16 mouse cellular contexts compared by ENCODE assay signal in the genomic region with DNA sequence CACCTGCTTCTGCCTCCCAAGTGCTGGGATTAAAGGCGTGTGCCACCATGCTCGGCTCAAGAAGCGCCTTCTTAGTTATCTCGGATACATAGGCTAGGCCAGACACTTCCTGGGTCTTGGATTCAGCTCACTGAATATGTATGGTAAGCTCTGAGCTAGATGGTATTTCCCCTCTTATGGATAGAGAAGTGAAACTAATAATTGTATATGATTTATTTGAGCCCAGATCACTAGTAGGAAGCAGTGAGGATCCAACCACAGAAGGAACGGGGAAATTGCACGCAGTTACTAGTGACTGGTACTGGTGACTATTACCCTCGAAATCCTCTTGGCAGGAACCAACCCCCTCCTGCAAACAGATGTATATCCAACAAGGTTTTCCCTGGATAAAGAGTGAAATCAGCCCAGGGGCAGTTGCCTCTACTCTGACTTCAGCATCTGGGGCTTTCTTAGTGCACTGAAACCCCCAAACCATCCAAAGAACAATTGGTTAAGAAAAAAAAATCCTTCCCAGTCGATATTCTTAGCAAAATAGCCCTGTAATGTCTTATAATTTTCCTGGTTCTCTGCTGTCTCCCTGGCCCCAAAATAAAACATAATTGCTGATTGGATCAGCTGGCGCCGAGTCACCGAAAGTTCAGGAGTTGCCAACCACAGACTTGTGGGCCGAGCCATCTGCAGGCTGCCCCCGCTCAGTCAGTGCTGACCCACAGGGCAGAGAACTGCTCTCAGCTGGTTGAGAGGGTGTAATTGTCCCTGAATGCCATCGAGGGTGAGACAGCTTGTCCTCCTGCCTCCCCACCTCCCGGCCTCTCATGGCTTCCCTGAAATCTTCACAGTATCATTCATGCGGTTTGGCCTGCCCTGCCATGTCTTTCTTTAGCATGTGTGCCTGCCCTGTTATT.
DNase-seq lines count a peak whose midpoint lies in the region; ATAC-seq lines count a peak whose summit lies in the region.
"Had no signal": no experiment of that assay in that cellular context is flagged by ENCODE, and none has a peak within 500 bp of the region (broad histone marks: within the 10 kb centered on the region; RNA-seq: fewer than 3 reads in every experiment).

No protein-coding gene starts in this region.

- ATAC-seq in neutrophil, adult 5-6 weeks (ENCODE audit: extremely low read depth, insufficient number of reproducible peaks, low FRiP score, poor library complexity, severe bottlenecking) = peak; percentile 67
- no peak for ATAC-seq in kidney, embryonic 14.5 days (ENCODE audit: low FRiP score, low TSS enrichment)

- H3K27me3 ChIP-seq in kidney, embryonic 14.5 days (ENCODE audit: control insufficient read depth, insufficient read depth, low read length) = no peaks in the 10 kb centered on the region
- H3K27me3 ChIP-seq: hindbrain, embryonic 15.5 days; neural tube, embryonic 13.5 days had no signal

- H3K4me1 ChIP-seq in kidney, embryonic 14.5 days (ENCODE audit: control insufficient read depth, insufficient read depth, low read length) = peaks cover 29% of the 10 kb centered on the region; the same call in 1 of the 2 replicates

- no peak overlapping the region for H3K4me3 ChIP-seq in kidney, embryonic 14.5 days (ENCODE audit: low read length)
- H3K4me3 ChIP-seq: hindbrain, embryonic 15.5 days; limb, embryonic 13.5 days; neural tube, embryonic 13.5 days had no signal

- WGBS in kidney, embryonic 14.5 days = 72% methylated on average over 16 of the region's 16 CpGs

- H3K4me2 ChIP-seq in kidney, embryonic 14.5 days (replicated peaks; ENCODE audit: low read depth, low read length) = no peak overlapping the region
- H3K4me2 ChIP-seq: hindbrain, embryonic 15.5 days; limb, embryonic 13.5 days; midbrain, embryonic 11.5 days; neural tube, embryonic 13.5 days had no signal

- H3K9ac ChIP-seq in kidney, embryonic 14.5 days (ENCODE audit: low read depth, low read length) = no peak overlapping the region
- H3K9ac ChIP-seq: hindbrain, embryonic 15.5 days; limb, embryonic 13.5 days; neural tube, embryonic 13.5 days had no signal

- no peaks in the 10 kb centered on the region for H3K9me3 ChIP-seq in kidney, embryonic 14.5 days (ENCODE audit: control insufficient read depth, low read length)
- H3K9me3 ChIP-seq: hindbrain, embryonic 15.5 days; limb, embryonic 13.5 days; neural tube, embryonic 13.5 days had no signal

- no peak overlapping the region for H3K27ac ChIP-seq in kidney, embryonic 14.5 days (ENCODE audit: low read depth, low read length)
- H3K27ac ChIP-seq: hindbrain, embryonic 15.5 days; limb, embryonic 13.5 days; neural tube, embryonic 13.5 days; stomach, postnatal 0 days had no signal

- no peaks in the 10 kb centered on the region for H3K36me3 ChIP-seq in kidney, embryonic 14.5 days (ENCODE audit: control insufficient read depth, insufficient read depth, low read length)
- H3K36me3 ChIP-seq: hindbrain, embryonic 15.5 days; limb, embryonic 13.5 days; neural tube, embryonic 13.5 days had no signal

- peak; percentile 37 to 53 for DNase-seq in layer of hippocampus, adult 18-20 months (ENCODE audit: low spot score in 2 of 2)
- DNase-seq in layer of hippocampus, postnatal 10 days (ENCODE audit: low spot score in 2 of 2) = no peak
- DNase-seq in NIH3T3 (ENCODE audit: low read depth) = peak; percentile 80
- peak; percentile 68 for DNase-seq in fibroblast of lung, adult 2 months (ENCODE audit: low read depth)
- DNase-seq in embryo, embryonic 11 days = no peak
- DNase-seq in T-cell, adult 2 months (ENCODE audit: low spot score) = no peak
- DNase-seq: gastrocnemius, postnatal 25 days; kidney, adult 9 months; lung, adult 2 months had no signal

Comparison
In these comparisons a context has a peak if more than half of its experiments do, and no peak if none do; other contexts are left out.
1. DNase-seq: peak in layer of hippocampus, adult 18-20 months (2 of 2), NIH3T3 (single experiment) and fibroblast of lung, adult 2 months (single experiment); none in layer of hippocampus, postnatal 10 days (0 of 2), embryo, embryonic 11 days (single experiment) and T-cell, adult 2 months (single experiment).